Mouse (Mus musculus) midbrain, embryonic 15.5 days (tissue): Measurements from ENCODE around the gene Sh3bgrl3. TPM values are rescaled to one million over a fixed set of nuclear protein-coding genes. Genes with fewer than 3 reads are reported as not detected.
"Not testable (repeated sequence)": the region's sequence is repeated elsewhere in the genome, so short reads cannot be mapped to it uniquely, and the experiment has no call there.

Source experiments
- ATAC-seq: fragments of 200-750 bp; cut with Nextera tagmentation; replicated peaks from 2 replicates; pipeline ENCODE4 v1.8.0; 2017; ENCODE audit warnings: moderate TSS enrichment
- H3K27ac ChIP-seq: fragments of 300-500 bp; sonication (generic); 2 replicates; pipeline ENCODE4 v1.5.1; 2015; ENCODE audit warnings: mild to moderate bottlenecking, inconsistent platforms
- H3K27me3 ChIP-seq: fragments of 300-500 bp; sonication (generic); replicated peaks from 2 replicates; pipeline ENCODE4 v1.6.1; 2015; ENCODE audit warnings: inconsistent platforms
- H3K36me3 ChIP-seq: fragments of 300-500 bp; sonication (generic); replicated peaks from 2 replicates; pipeline ENCODE4 v1.6.1; 2015; ENCODE audit warnings: inconsistent platforms
- H3K4me1 ChIP-seq: fragments of 300-500 bp; sonication (generic); 2 replicates; pipeline ENCODE4 v1.6.1; 2015; ENCODE audit warnings: inconsistent platforms
- H3K4me2 ChIP-seq: fragments of 300-500 bp; sonication (generic); 2 replicates; pipeline ENCODE4 v1.6.1; 2015; ENCODE audit warnings: inconsistent platforms, mild to moderate bottlenecking, moderate library complexity
- H3K4me3 ChIP-seq: fragments of 300-500 bp; sonication (generic); 2 replicates; pipeline ENCODE4 v1.5.1; 2015; ENCODE audit warnings: mild to moderate bottlenecking, inconsistent platforms
- H3K9ac ChIP-seq: fragments of 300-500 bp; sonication (generic); 2 replicates; pipeline ENCODE4 v1.6.1; 2015; ENCODE audit warnings: mild to moderate bottlenecking, inconsistent platforms
- H3K9me3 ChIP-seq: fragments of 300-500 bp; sonication (generic); 2 replicates; pipeline ENCODE4 v1.6.1; 2016; ENCODE audit warnings: inconsistent platforms
- WGBS: fragments of 180-500 bp; shearing (Covaris S2); methylation state at CpG from one replicate; pipeline ENCODE4 v1.1.7; 2015; ENCODE audit warnings: mixed read lengths; 5-methylcytosine and 5-hydroxymethylcytosine counted together
- polyA plus RNA-seq: library from polyadenylated mRNA; unstranded; fragments of >200 nt; fragmentation: Nextera tagmentation; extraction: Ambion mirVana; gene quantifications from 2 replicates; pipeline ENCODE4 v1.2.1, GENCODE M21; 2015

Sh3bgrl3 gene
- polyA plus RNA-seq, result 386 and 393 TPM in 2 replicates

DNA sequence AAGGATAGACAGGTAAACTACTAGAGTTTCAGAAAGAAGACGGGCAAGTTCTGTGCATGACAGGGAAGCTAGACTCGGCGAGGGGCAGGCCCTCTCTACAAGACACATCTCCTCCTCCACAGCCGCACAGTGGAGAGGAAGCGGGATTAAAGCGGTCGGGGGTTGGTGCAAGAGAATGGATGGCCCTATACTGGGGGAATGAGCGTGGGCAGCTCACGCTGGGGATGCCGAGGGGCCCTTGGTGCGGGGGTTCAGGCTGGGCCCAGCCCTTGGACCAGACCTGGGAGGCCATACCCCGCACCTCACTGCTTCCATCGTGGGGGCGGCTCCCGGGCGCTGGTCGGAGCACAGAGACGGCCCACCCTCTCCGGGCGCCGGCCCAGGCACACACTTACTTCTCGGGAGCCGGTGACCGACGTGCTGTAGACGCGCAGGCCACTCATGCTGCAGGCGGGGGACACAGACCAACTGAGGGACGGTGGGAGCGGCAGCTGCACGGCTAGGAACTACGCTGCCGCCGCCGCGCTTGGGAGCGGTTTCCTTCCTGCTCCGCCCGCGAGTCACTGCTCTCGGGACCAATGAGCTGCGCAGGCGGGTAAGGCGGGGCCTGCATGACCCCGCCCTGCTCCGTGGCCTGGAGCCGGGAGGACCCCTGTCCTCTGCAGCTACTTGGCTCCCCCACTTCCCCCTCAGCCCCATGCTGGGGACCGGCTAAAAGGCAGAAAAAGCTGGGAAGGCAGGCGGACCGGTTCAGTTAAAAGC, at the start of gene Sh3bgrl3:
Gene Sh3bgrl3, minus strand, starts transcription at position 569 of the 762 bp plus-strand sequence.
- no peaks in the 10 kb centered on the region for H3K9me3 ChIP-seq
- H3K4me3 ChIP-seq, result peak within 1 kb of the TSS; percentile 88
- peak; percentile 94 for ATAC-seq
- no peaks in the 10 kb centered on the region for H3K36me3 ChIP-seq
- WGBS, result under 1% methylated on average over 50 of the region's 50 CpGs
- H3K4me2 ChIP-seq, result peak within 1 kb of the TSS; percentile 91
- H3K9ac ChIP-seq, result peak within 1 kb of the TSS; percentile 95
- H3K27me3 ChIP-seq, result no peaks in the 10 kb centered on the region
- peak within 1 kb of the TSS; percentile 80 for H3K27ac ChIP-seq
- H3K4me1 ChIP-seq, result peaks cover 29% of the 10 kb centered on the region

DNA sequence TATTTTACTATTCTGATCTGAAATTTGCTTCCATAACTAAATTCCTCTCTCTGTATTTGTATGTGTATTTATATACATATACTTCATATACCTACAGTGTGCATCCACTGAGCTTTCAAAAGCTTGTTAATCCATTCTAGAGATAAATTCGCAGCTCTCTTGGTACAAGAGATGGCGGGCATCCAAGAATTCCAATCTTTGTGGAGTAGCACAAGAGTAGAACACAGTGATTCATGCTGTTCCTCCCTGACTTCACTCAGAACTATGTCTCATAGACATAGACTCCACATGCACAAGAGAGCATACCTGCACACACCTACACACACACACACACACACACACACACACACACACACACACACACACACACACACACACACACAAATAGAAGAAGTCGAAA, 43.8 kb upstream of the Sh3bgrl3 start:
- Histone ChIP-seq H3K9me3 (no peaks in the 10 kb centered on the region), H3K9ac (no peak overlapping the region), H3K4me3 (no peak overlapping the region), H3K36me3 (no peaks in the 10 kb centered on the region), H3K4me1 (no peaks in the 10 kb centered on the region), H3K27ac (no peak overlapping the region), H3K27me3 (no peaks in the 10 kb centered on the region), H3K4me2 (no peak overlapping the region)
- WGBS, result 82% methylated on average over 3 of the region's 3 CpGs
- no peak for ATAC-seq

DNA sequence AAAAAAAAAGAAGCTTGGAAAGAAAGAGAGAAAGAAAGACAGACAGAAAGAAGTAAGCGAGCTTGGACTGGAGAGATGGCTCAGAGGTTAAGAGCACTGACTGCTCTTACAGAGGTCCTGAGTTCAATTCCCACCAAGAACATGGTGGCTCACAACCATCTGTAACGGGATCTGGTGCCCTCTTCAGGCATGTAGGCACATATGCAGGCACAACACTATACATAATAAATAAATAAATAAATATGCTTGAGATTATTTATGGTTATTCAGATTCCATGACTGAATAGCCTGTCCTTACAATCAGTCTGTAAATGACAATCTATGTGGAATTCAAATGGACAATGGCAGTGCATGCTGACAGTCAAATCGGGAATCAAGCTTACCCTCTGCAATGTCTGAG, 38.3 kb upstream of the Sh3bgrl3 start:
- H3K36me3 ChIP-seq, result no peaks in the 10 kb centered on the region
- ATAC-seq, result no peak
- no peaks in the 10 kb centered on the region for H3K27me3 ChIP-seq
- no peak overlapping the region for H3K9ac ChIP-seq
- H3K4me1 ChIP-seq, result no peaks in the 10 kb centered on the region
- H3K9me3 ChIP-seq, result no peaks in the 10 kb centered on the region
- no peak overlapping the region for H3K4me2 ChIP-seq
- H3K4me3 ChIP-seq, result no peak overlapping the region
- H3K27ac ChIP-seq, result no peak overlapping the region
- 93% methylated on average over 3 of the region's 3 CpGs for WGBS

DNA sequence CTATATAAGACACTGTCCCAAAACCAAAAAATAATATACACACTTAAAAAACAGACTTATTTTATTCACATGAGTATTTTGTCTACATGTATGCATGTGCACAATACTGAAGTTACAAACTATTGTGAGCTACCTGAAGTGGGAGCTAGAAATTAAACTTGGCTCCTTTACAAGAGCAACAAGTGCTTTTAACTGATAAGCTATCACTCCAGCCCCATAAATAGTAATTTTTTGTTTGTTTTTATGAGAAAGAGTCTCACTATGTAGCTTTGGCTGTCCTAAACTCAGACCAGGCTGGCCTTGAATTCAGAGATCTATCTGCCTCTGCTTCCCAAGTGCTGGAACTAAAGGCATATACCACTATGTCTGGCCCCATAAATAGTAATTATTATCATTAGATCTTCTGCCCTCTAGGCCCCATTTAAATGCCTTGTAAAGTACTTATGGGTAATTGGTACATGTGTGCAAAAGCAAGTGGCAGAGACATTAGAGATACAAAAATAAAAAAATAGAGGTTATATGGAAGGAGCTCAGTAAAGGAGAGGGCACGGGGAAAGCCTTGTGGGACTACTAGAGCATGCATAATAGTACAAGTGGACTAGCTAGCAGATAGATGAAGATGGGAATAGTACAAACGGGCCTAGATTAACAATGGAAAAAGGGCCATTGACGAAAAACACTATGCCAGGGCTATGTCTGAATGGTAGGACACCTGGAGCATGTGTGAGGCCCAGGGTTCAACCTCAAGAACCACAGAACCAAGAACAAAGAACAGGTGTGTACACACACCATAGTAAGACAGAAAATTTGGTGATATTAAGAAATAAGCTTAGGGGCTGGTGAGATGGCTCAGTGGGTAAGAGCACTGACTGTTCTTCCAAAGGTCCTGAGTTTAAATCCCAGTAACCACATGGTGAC, 37.2 kb upstream of the Sh3bgrl3 start:
- no peak overlapping the region for H3K27ac ChIP-seq
- H3K4me2 ChIP-seq, result no peak overlapping the region
- H3K9ac ChIP-seq, result no peak overlapping the region
- H3K27me3 ChIP-seq, result no peaks in the 10 kb centered on the region
- 93% methylated on average over 3 of the region's 3 CpGs for WGBS
- H3K4me3 ChIP-seq, result no peak overlapping the region
- H3K36me3 ChIP-seq, result no peaks in the 10 kb centered on the region
- H3K9me3 ChIP-seq, result no peaks in the 10 kb centered on the region
- ATAC-seq, result no peak
- no peaks in the 10 kb centered on the region for H3K4me1 ChIP-seq

DNA sequence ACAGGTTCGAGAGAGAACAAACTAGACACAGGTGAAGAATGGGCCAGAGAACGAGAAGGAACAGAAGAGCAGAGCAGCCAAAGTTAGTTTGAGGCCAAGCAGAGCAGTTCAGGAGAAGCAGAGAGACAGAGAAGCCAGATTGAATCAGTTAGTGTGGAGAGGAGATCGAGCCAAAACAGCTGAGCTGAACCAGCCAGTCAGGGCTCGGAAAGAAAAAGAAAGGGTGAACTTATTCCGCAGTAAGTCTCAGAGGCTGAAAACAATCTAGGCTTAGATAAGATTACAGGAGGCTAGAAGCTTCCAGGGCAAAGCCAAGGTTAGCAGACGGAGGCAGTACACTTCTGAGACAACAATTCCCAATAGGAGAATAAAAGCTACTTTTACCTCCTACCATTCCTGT, 36.4 kb upstream of the Sh3bgrl3 start:
- 86% methylated on average over 6 of the region's 6 CpGs for WGBS
- no peaks in the 10 kb centered on the region for H3K4me1 ChIP-seq

DNA sequence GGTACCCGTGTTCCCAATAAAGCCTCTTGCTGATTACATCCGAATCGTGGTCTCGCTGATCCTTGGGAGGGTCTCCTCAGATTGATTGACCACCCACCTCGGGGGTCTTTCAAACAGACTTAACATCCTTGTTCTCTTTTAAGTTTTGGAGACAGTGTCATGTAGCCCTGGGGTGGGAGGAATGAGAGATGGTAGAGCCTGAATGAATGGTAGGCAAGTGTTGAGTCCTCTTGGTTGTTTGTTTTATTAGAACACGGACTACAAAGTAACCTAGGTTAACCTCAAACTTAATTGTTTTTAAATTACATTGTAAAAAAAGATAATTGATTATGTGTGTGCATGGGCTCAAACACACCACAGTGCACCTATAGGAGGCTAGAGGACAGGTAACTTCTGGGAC, 36.0 kb upstream of the Sh3bgrl3 start:
- Histone ChIP-seq H3K9me3 (no peaks in the 10 kb centered on the region), H3K4me3 (no peak overlapping the region), H3K27me3 (no peaks in the 10 kb centered on the region), H3K36me3 (no peaks in the 10 kb centered on the region), H3K9ac (no peak overlapping the region), H3K4me2 (no peak overlapping the region), H3K27ac (no peak overlapping the region), H3K4me1 (no peaks in the 10 kb centered on the region)
- 92% methylated on average over 5 of the region's 6 CpGs for WGBS
- ATAC-seq, result no peak

More for the DNA sequence above, 36.4 kb upstream of the Sh3bgrl3 start:
- Histone ChIP-seq H3K27ac (no peak overlapping the region), H3K4me2 (no peak overlapping the region), H3K4me3 (no peak overlapping the region), H3K27me3 (no peaks in the 10 kb centered on the region), H3K36me3 (no peaks in the 10 kb centered on the region), H3K9me3 (no peaks in the 10 kb centered on the region), H3K9ac (no peak overlapping the region)
- no peak for ATAC-seq

DNA sequence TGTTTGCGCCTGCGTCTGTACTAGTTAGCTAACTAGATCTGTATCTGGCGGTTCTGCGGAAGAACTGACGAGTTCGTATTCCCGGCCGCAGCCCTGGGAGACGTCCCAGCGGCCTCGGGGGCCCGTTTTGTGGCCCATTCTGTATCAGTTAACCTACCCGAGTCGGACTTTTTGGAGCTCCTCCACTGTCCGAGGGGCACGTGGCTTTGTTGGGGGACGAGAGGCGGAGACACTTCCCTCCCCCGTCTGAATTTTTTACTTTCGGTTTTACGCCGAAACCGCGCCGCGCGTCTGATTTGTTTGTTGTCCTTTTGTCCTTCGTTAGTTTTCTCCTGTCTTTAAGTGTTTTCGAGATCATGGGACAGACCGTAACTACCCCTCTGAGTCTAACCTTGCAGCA, 31.5 kb upstream of the Sh3bgrl3 start:
- H3K9ac ChIP-seq, H3K36me3 ChIP-seq: not testable (repeated sequence)
- 7% methylated on average over 30 of the region's 30 CpGs for WGBS

DNA sequence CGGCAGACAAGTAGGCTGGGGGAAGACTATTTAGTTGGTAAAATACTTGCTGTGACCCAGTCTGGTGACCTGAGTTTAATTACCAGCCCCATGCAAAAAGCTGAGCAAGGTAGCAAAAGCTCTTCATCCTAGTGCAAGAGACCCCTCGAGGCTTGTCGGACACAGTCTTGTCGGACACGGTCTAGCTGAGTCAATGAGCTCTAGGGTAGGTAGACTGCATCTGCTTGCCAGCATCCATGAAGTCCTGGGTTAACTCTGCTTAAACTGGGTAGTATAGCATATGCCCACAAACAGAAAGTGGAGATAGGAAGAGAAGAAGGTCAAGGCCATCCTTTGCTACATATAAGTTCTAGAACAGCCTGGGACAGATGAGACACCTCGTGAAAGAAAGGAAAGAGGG, 30.2 kb upstream of the Sh3bgrl3 start:
- H3K27ac ChIP-seq, result no peak overlapping the region
- no peaks in the 10 kb centered on the region; the same call in 1 of the 2 replicates for H3K27me3 ChIP-seq
- no peak overlapping the region for H3K4me2 ChIP-seq
- H3K36me3 ChIP-seq, result no peaks in the 10 kb centered on the region; the same call in 1 of the 2 replicates
- 84% methylated on average over 6 of the region's 6 CpGs for WGBS
- H3K4me3 ChIP-seq, result no peak overlapping the region
- H3K4me1 ChIP-seq, result no peaks in the 10 kb centered on the region
- H3K9me3 ChIP-seq, result no peaks in the 10 kb centered on the region
- ATAC-seq, result no peak
- H3K9ac ChIP-seq, result no peak overlapping the region

More for the DNA sequence above, 31.5 kb upstream of the Sh3bgrl3 start:
- Histone ChIP-seq H3K4me2 (peak overlapping the region; percentile 62), H3K4me3 (peak overlapping the region; percentile 44)
- not testable (repeated sequence) for H3K9me3 ChIP-seq, H3K27me3 ChIP-seq, ATAC-seq, H3K4me1 ChIP-seq, H3K27ac ChIP-seq

DNA sequence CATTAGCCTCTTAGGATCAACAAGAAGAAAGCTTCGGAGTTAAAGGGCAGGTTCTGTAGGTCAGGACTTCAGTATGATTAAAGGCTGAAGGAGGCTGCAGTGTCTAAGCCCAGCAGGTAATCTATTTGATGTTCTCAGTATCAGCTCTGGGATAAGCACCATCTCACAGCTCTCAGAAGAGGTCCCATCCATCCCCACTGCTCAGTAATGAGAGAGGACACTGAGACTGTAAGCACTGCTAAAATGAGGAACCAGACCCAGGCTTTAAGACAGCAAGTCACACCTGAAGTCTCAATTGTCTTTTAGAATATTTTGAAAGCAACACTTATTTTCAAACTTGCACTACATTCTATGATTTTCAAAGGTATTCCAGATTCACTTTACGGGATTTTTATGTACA, 29.0 kb upstream of the Sh3bgrl3 start:
- Histone ChIP-seq H3K4me1 (no peaks in the 10 kb centered on the region), H3K9me3 (no peaks in the 10 kb centered on the region), H3K4me2 (no peak overlapping the region), H3K4me3 (no peak overlapping the region), H3K36me3 (peaks cover 6% of the 10 kb centered on the region; the same call in 1 of the 2 replicates), H3K9ac (no peak overlapping the region), H3K27me3 (no peaks in the 10 kb centered on the region; the same call in 1 of the 2 replicates), H3K27ac (no peak overlapping the region)
- no peak for ATAC-seq
- WGBS, result 82% methylated on average over 2 of the region's 2 CpGs

DNA sequence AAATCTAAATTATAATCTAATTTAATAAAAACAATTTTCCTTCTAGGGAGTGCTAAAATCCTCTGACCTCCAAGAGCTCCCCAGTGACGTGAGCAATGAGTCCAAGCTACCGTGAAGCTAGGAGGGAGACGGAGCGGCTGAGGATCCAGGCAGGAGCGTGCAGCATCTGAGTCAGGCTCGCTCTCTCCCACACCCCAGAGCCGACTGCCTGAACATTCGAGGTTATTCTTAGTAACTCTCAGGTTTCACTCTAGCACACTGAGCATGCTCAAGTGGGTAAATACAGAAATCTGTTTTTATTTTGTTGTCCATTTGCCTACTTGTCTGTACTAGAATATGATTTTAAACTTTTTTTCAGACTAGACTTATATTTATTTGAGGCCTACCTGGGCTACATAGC, 28.2 kb upstream of the Sh3bgrl3 start:
- Histone ChIP-seq H3K27me3 (no peaks in the 10 kb centered on the region; the same call in 1 of the 2 replicates), H3K27ac (no peak overlapping the region), H3K9me3 (no peaks in the 10 kb centered on the region), H3K9ac (no peak overlapping the region), H3K36me3 (peaks cover 6% of the 10 kb centered on the region; the same call in 1 of the 2 replicates), H3K4me2 (no peak overlapping the region), H3K4me3 (no peak overlapping the region), H3K4me1 (no peaks in the 10 kb centered on the region)
- WGBS, result 78% methylated on average over 8 of the region's 8 CpGs
- no peak for ATAC-seq

DNA sequence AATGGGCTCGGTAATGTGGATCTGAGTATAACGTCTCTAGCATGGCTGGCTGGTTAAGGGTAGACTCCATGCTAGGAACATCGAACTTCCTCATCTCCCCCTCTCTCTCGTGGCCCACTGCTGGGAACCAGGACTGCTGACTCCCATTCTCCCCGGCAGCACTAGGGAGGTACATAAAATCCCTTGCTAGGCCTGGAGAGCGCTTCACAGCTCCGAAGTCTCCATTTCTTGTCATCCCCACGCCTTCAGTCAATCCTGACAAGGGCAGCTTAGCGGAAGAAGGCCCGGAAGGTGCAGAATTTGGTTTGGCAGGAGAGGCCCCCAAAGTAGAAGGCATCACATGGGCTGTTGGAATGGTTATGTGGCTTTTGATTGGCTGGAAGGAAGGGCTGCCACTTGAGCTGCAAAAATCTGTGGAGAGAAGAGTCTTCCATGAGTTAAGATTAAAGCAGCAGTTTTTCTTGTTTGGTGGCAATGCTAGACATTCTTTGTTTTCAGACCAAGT, 27.4 kb upstream of the Sh3bgrl3 start:
- Histone ChIP-seq H3K4me3 (no peak overlapping the region), H3K9me3 (no peaks in the 10 kb centered on the region), H3K27me3 (no peaks in the 10 kb centered on the region; the same call in 1 of the 2 replicates), H3K36me3 (peaks cover 6% of the 10 kb centered on the region; the same call in 1 of the 2 replicates), H3K4me2 (no peak overlapping the region), H3K4me1 (no peaks in the 10 kb centered on the region), H3K27ac (no peak overlapping the region), H3K9ac (no peak overlapping the region)
- no peak for ATAC-seq
- WGBS, result 95% methylated on average over 10 of the region's 10 CpGs

DNA sequence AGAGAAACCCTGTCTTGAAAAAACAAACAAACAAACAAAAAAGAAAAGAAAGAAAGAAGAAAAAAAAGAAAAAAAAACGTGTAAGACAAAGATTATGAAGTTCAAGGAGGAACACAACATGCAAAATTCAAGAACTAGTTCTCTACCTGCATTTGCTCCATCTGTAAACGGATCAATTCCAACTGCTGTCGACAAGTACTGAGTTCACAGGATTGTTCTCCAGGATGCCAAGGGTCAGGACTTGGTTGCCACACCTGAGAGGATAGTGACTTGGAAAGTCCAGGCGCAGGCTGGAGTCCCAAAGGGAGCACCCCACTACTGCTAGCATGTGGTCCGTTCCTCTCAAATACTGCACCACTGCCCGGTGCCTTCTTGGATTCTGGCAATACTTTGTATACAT, 26.9 kb upstream of the Sh3bgrl3 start:
- 87% methylated on average over 6 of the region's 6 CpGs for WGBS
- no peaks in the 10 kb centered on the region; the same call in 1 of the 2 replicates for H3K27me3 ChIP-seq
- no peak overlapping the region for H3K9ac ChIP-seq
- ATAC-seq, result no peak
- no peak overlapping the region for H3K4me2 ChIP-seq
- no peak overlapping the region for H3K4me3 ChIP-seq
- H3K9me3 ChIP-seq, result no peaks in the 10 kb centered on the region
- peaks cover 6% of the 10 kb centered on the region; the same call in 1 of the 2 replicates for H3K36me3 ChIP-seq
- no peaks in the 10 kb centered on the region for H3K4me1 ChIP-seq
- H3K27ac ChIP-seq, result no peak overlapping the region
